Mouse (Mus musculus) embryonic facial prominence, embryonic 14.5 days (tissue): ENCODE data around the gene Cep89. TPM values are rescaled to one million over a fixed set of nuclear protein-coding genes. Genes with fewer than 3 reads are reported as not detected.

Experiments used
- ATAC-seq: fragments of 200-750 bp; cut with Nextera tagmentation; 2 replicates; pipeline ENCODE4 v1.8.0; 2017; ENCODE audit warnings: low read depth, moderate number of reproducible peaks, moderate TSS enrichment
- DNase-seq: peaks from one replicate; pipeline ENCODE4 v3.0.0-alpha.2; 2015; ENCODE audit warnings: low spot score
- H3K27ac ChIP-seq: fragments of 300-500 bp; sonication (generic); replicated peaks from 2 replicates; pipeline ENCODE4 v1.5.1; 2014; ENCODE audit warnings: low read depth, mild to moderate bottlenecking, low read length, moderate library complexity
- H3K27me3 ChIP-seq: fragments of 300-500 bp; sonication (generic); replicated peaks from 2 replicates; pipeline ENCODE4 v1.6.1; 2014; ENCODE audit warnings: low read length; ENCODE audit not compliant: control insufficient read depth, insufficient read depth
- H3K36me3 ChIP-seq: fragments of 300-500 bp; sonication (generic); 2 replicates; pipeline ENCODE4 v1.6.1; 2014; ENCODE audit warnings: low read length, mixed read lengths; ENCODE audit not compliant: control insufficient read depth, insufficient read depth
- H3K4me1 ChIP-seq: fragments of 300-500 bp; sonication (generic); 2 replicates; pipeline ENCODE4 v1.6.1; 2014; ENCODE audit warnings: antibody characterized with exemption, low read length; ENCODE audit not compliant: control insufficient read depth, insufficient read depth
- H3K4me2 ChIP-seq: fragments of 300-500 bp; sonication (generic); 2 replicates; pipeline ENCODE4 v1.6.1; 2014; ENCODE audit warnings: low read depth, mild to moderate bottlenecking, low read length, moderate library complexity, mixed read lengths
- H3K4me3 ChIP-seq: fragments of 300-500 bp; sonication (generic); 2 replicates; pipeline ENCODE4 v1.5.1; 2014; ENCODE audit warnings: low read depth, mild to moderate bottlenecking, low read length
- H3K9ac ChIP-seq: fragments of 300-500 bp; sonication (generic); 2 replicates; pipeline ENCODE4 v1.6.1; 2014; ENCODE audit warnings: low read depth, mild to moderate bottlenecking, low read length, moderate library complexity, mixed read lengths
- H3K9me3 ChIP-seq: fragments of 300-500 bp; sonication (generic); 2 replicates; pipeline ENCODE4 v1.6.1; 2016; ENCODE audit warnings: low read length; ENCODE audit not compliant: control insufficient read depth
- WGBS: fragments of 180-500 bp; shearing (Covaris S2); extraction: QIAGEN DNeasy Blood & Tissue Kit; methylation state at CpG from one replicate; pipeline ENCODE4 v1.1.7; 2014; 5-methylcytosine and 5-hydroxymethylcytosine counted together
- polyA plus RNA-seq: library from polyadenylated mRNA; unstranded; fragments of >200 nt; fragmentation: Nextera tagmentation; extraction: Ambion mirVana; gene quantifications from 2 replicates; pipeline ENCODE4 v1.2.1, GENCODE M21; 2014

Gene Cep89
- 27.8 and 29.7 TPM in 2 replicates for polyA plus RNA-seq

GRCm38 (mm10) chr7:35396542-35397168 lies at the start of gene Cep89, which contains the start of gene Faap24:
Cep89 (plus strand) TSS chr7:35397035.
Faap24 (minus strand) TSS chr7:35396836.
- H3K9me3 ChIP-seq: no peaks in the 10 kb centered on the region
- no peak within 1 kb of the TSS; the same call in 1 of the 2 replicates for H3K27ac ChIP-seq
- H3K27me3 ChIP-seq: no peaks in the 10 kb centered on the region
- H3K9ac ChIP-seq: peak within 1 kb of the TSS; percentile 71
- peaks cover 33% of the 10 kb centered on the region for H3K36me3 ChIP-seq
- under 1% methylated on average over 28 of the region's 28 CpGs for WGBS
- H3K4me3 ChIP-seq: peak within 1 kb of the TSS; percentile 65
- H3K4me1 ChIP-seq: peaks cover 10% of the 10 kb centered on the region; the same call in 1 of the 2 replicates
- ATAC-seq (peak; percentile 98), DNase-seq (peak; percentile 99)
- H3K4me2 ChIP-seq: peak within 1 kb of the TSS; percentile 82

- no peak overlapping the region for H3K4me3 ChIP-seq
- no peaks in the 10 kb centered on the region for H3K27me3 ChIP-seq
- H3K27ac ChIP-seq: no peak overlapping the region
- 70% methylated on average over 18 of the region's 18 CpGs for WGBS
- no peak for DNase-seq
- ATAC-seq: no peak
- H3K4me2 ChIP-seq: no peak overlapping the region
- no peaks in the 10 kb centered on the region for H3K36me3 ChIP-seq
- no peaks in the 10 kb centered on the region for H3K4me1 ChIP-seq
- H3K9ac ChIP-seq: no peak overlapping the region
- no peaks in the 10 kb centered on the region for H3K9me3 ChIP-seq
Measured at GRCm38 (mm10) chr7:35347918-35348700, 48.7 kb upstream of the Cep89 start.

- Histone ChIP-seq H3K27me3 (no peaks in the 10 kb centered on the region), H3K4me3 (no peak overlapping the region), H3K36me3 (no peaks in the 10 kb centered on the region), H3K9me3 (no peaks in the 10 kb centered on the region), H3K4me2 (no peak overlapping the region), H3K4me1 (no peaks in the 10 kb centered on the region), H3K27ac (no peak overlapping the region), H3K9ac (no peak overlapping the region)
- DNase-seq: no peak
- WGBS: 84% methylated on average over 4 of the region's 4 CpGs
- ATAC-seq: no peak
Measured at GRCm38 (mm10) chr7:35349022-35349421, 47.8 kb upstream of the Cep89 start.

- H3K4me1 ChIP-seq: no peaks in the 10 kb centered on the region
- no peaks in the 10 kb centered on the region for H3K36me3 ChIP-seq
- 85% methylated on average over 8 of the region's 8 CpGs for WGBS
- H3K27me3 ChIP-seq: no peaks in the 10 kb centered on the region
- no peak for ATAC-seq
- H3K4me3 ChIP-seq: no peak overlapping the region
- H3K9me3 ChIP-seq: no peaks in the 10 kb centered on the region
- H3K27ac ChIP-seq: no peak overlapping the region
- no peak overlapping the region for H3K9ac ChIP-seq
- no peak overlapping the region for H3K4me2 ChIP-seq
- no peak for DNase-seq
Measured at GRCm38 (mm10) chr7:35349886-35350684, 46.8 kb upstream of the Cep89 start.

- ATAC-seq (no peak), DNase-seq (no peak)
- no peaks in the 10 kb centered on the region for H3K27me3 ChIP-seq
- H3K4me1 ChIP-seq: no peaks in the 10 kb centered on the region
- H3K9me3 ChIP-seq: no peaks in the 10 kb centered on the region
- no peak overlapping the region for H3K4me2 ChIP-seq
- H3K27ac ChIP-seq: no peak overlapping the region
- WGBS: 84% methylated on average over 3 of the region's 3 CpGs
- no peak overlapping the region for H3K9ac ChIP-seq
- no peak overlapping the region for H3K4me3 ChIP-seq
- H3K36me3 ChIP-seq: no peaks in the 10 kb centered on the region
Measured at GRCm38 (mm10) chr7:35351155-35351554, 45.7 kb upstream of the Cep89 start.

- WGBS: 95% methylated on average over 15 of the region's 15 CpGs
- no peak overlapping the region for H3K4me2 ChIP-seq
- H3K36me3 ChIP-seq: no peaks in the 10 kb centered on the region
- DNase-seq: no peak
- H3K4me1 ChIP-seq: no peaks in the 10 kb centered on the region
- H3K4me3 ChIP-seq: no peak overlapping the region
- no peaks in the 10 kb centered on the region for H3K9me3 ChIP-seq
- no peaks in the 10 kb centered on the region for H3K27me3 ChIP-seq
- no peak overlapping the region for H3K9ac ChIP-seq
- ATAC-seq: no peak
- no peak overlapping the region for H3K27ac ChIP-seq
Measured at GRCm38 (mm10) chr7:35353306-35353705, 43.5 kb upstream of the Cep89 start.

- Histone ChIP-seq H3K27me3 (no peaks in the 10 kb centered on the region), H3K9ac (no peak overlapping the region), H3K4me2 (no peak overlapping the region), H3K9me3 (no peaks in the 10 kb centered on the region), H3K27ac (no peak overlapping the region), H3K36me3 (no peaks in the 10 kb centered on the region), H3K4me1 (no peaks in the 10 kb centered on the region), H3K4me3 (no peak overlapping the region)
- WGBS: 74% methylated on average over 5 of the region's 5 CpGs
- no peak for DNase-seq
- no peak for ATAC-seq
Measured at GRCm38 (mm10) chr7:35355303-35355872, 41.4 kb upstream of the Cep89 start.

GRCm38 (mm10) chr7:35357621-35358020 lies 39.2 kb upstream of the Cep89 start:
- Histone ChIP-seq H3K27ac (no peak overlapping the region), H3K9me3 (no peaks in the 10 kb centered on the region), H3K36me3 (no peaks in the 10 kb centered on the region), H3K4me1 (no peaks in the 10 kb centered on the region), H3K27me3 (no peaks in the 10 kb centered on the region), H3K4me3 (no peak overlapping the region), H3K9ac (no peak overlapping the region), H3K4me2 (no peak overlapping the region)
- ATAC-seq (no peak), DNase-seq (no peak)
- WGBS: 85% methylated on average over 12 of the region's 12 CpGs
